Mouse (Mus musculus) liver, embryonic 15.5 days (tissue): ENCODE data around the gene Cpvl. TPM values are rescaled to one million over a fixed set of nuclear protein-coding genes. Genes with fewer than 3 reads are reported as not detected.

Source experiments
- ATAC-seq: fragments of 200-750 bp; cut with Nextera tagmentation; 2 replicates; pipeline ENCODE4 v1.8.0; 2017; ENCODE audit warnings: moderate number of reproducible peaks, mild to moderate bottlenecking, moderate library complexity; ENCODE audit not compliant: insufficient read depth
- H3K27ac ChIP-seq: fragments of 300-500 bp; sonication (generic); replicated peaks from 2 replicates; pipeline ENCODE4 v1.5.1; 2015; ENCODE audit warnings: mild to moderate bottlenecking, inconsistent platforms
- H3K27me3 ChIP-seq: fragments of 300-500 bp; sonication (generic); 2 replicates; pipeline ENCODE4 v1.6.1; 2015; ENCODE audit warnings: mild to moderate bottlenecking, inconsistent platforms
- H3K36me3 ChIP-seq: fragments of 300-500 bp; sonication (generic); replicated peaks from 2 replicates; pipeline ENCODE4 v1.6.1; 2015; ENCODE audit warnings: moderate library complexity, mild to moderate bottlenecking, inconsistent platforms
- H3K4me1 ChIP-seq: fragments of 300-500 bp; sonication (generic); replicated peaks from 2 replicates; pipeline ENCODE4 v1.6.1; 2015; ENCODE audit warnings: inconsistent platforms
- H3K4me2 ChIP-seq: fragments of 300-500 bp; sonication (generic); 2 replicates; pipeline ENCODE4 v1.6.1; 2015; ENCODE audit warnings: moderate library complexity, mild to moderate bottlenecking, inconsistent platforms
- H3K4me3 ChIP-seq: fragments of 300-500 bp; sonication (generic); replicated peaks from 2 replicates; pipeline ENCODE4 v1.5.1; 2015; ENCODE audit warnings: mild to moderate bottlenecking, inconsistent platforms
- H3K9ac ChIP-seq: fragments of 300-500 bp; sonication (generic); 2 replicates; pipeline ENCODE4 v1.6.1; 2015; ENCODE audit warnings: moderate library complexity, mild to moderate bottlenecking, inconsistent platforms
- H3K9me3 ChIP-seq: fragments of 300-500 bp; sonication (generic); replicated peaks from 2 replicates; pipeline ENCODE4 v1.6.1; 2016; ENCODE audit warnings: inconsistent platforms
- WGBS: fragments of 180-500 bp; shearing (Covaris S2); methylation state at CpG from one replicate; pipeline ENCODE4 v1.1.7; 2015; ENCODE audit warnings: mixed read lengths; ENCODE audit not compliant: insufficient replicate concordance; 5-methylcytosine and 5-hydroxymethylcytosine counted together
- polyA plus RNA-seq: library from polyadenylated mRNA; unstranded; fragments of >200 nt; fragmentation: Nextera tagmentation; extraction: Ambion mirVana; gene quantifications from 2 replicates; pipeline ENCODE4 v1.2.1, GENCODE M21; 2015

The Cpvl gene
- not detected in 2 replicates for polyA plus RNA-seq

DNA sequence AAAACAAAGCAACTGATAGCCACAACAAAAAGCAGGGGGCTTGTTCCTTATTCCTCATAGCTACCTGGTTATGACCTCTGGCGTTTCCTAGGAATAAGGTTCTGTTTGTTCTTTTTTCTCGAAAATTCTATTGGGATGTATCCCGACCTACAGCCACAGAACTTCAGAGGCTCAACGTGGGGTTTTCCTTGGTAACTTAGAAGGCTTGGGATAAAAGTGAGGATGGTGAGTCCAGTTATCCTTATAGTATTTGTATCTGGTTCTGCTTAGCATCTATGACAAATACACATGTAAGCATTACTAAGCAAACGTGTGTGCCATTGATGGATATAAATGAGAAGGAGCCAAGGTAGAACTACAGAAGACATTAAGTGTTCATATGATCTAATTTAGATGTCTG, at the start of gene Cpvl:
Gene Cpvl, minus strand, starts transcription at position 101 of the 400 bp plus-strand sequence.
- Histone ChIP-seq H3K9ac (no peak within 1 kb of the TSS), H3K4me3 (no peak within 1 kb of the TSS), H3K36me3 (no peaks in the 10 kb centered on the region), H3K27ac (no peak within 1 kb of the TSS), H3K4me1 (peaks cover 30% of the 10 kb centered on the region), H3K27me3 (no peaks in the 10 kb centered on the region; the same call in 1 of the 2 replicates), H3K9me3 (no peaks in the 10 kb centered on the region), H3K4me2 (no peak within 1 kb of the TSS)
- 74% methylated on average over 5 of the region's 5 CpGs for WGBS
- ATAC-seq, result no peak

DNA sequence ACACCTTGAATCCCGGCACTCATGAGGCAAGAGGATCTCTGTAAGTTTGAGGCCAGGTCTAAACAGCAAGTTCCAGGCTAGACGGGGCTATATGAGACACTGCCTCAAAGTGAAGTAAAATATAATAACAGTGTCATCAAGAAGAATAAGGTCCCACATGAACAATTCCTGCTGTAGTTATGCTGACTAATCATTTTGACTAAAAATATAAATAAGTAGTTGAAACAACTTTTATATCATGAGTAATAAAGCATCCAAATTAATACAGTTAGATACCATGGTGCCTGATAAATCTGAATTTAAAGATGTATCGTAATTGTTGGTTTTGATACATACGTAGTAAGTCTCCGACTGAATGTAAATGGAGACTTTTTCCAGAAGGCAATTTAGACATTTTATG, 45.4 kb upstream of the Cpvl start:
- no peak for ATAC-seq
- no peak overlapping the region for H3K4me3 ChIP-seq
- H3K4me1 ChIP-seq, result peaks cover 5% of the 10 kb centered on the region; the same call in 1 of the 2 replicates
- 69% methylated on average over 5 of the region's 5 CpGs for WGBS
- peaks cover 20% of the 10 kb centered on the region for H3K27me3 ChIP-seq
- no peaks in the 10 kb centered on the region for H3K36me3 ChIP-seq
- no peak overlapping the region for H3K4me2 ChIP-seq
- H3K27ac ChIP-seq, result no peak overlapping the region
- H3K9ac ChIP-seq, result no peak overlapping the region
- H3K9me3 ChIP-seq, result no peaks in the 10 kb centered on the region

DNA sequence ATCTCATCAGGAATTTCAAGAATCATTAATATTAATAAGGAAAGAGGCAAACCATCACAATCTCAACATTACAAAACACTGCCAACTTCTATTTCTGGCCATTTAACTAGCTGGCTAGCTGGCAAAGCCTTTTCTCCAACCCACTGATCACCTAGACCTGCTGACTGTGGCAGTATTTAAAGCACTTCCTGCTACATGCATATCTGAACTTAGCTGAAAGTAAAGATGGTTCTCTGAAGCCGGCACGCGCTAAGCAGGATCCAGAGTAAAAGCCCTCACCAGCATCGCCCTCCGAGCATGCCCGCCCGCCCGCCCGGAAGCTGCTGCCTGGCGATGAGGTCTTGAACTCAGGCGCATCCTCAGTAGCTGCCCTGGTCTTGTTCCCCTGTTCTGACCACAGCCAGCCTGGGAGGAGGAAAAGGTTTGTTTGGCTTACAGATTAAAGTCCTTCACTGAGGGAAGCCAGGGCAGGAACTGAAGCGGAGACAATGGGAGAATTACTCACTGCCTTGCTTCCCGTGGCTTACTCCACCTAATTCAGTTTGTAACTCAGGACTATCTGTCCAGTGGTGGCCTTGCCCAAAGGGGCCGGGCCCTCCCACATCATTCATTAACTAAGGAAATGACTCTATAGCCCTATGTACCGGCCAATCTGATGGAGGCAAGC, 42.8 kb upstream of the Cpvl start:
- H3K4me3 ChIP-seq, result no peak overlapping the region
- H3K4me1 ChIP-seq, result peaks cover 5% of the 10 kb centered on the region; the same call in 1 of the 2 replicates
- no peak for ATAC-seq
- H3K36me3 ChIP-seq, result no peaks in the 10 kb centered on the region
- 11% methylated on average over 15 of the region's 15 CpGs for WGBS
- H3K9me3 ChIP-seq, result no peaks in the 10 kb centered on the region
- no peak overlapping the region for H3K27ac ChIP-seq
- H3K9ac ChIP-seq, result no peak overlapping the region
- H3K27me3 ChIP-seq, result peaks cover 20% of the 10 kb centered on the region
- H3K4me2 ChIP-seq, result peak overlapping the region; percentile 32

DNA sequence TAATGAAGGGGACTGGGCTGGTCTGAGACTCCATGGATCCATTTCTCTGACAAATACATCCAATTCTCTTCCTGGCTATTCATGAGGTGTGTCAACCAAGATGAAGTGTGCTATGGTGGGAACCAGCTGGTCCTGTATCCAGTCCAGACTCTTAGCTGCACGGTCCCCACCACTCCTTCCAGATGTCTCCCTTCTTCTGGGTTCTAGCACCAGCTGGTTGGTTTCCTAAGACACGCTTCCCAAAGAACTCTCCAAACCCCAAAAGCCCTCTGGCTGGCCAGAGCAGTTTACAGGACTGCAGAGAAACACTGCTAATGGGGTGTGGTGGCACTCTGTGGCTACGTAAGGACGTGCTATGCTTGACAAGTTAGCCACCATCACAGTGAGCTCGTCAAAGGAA, 40.4 kb upstream of the Cpvl start:
- Histone ChIP-seq H3K36me3 (no peaks in the 10 kb centered on the region), H3K9ac (no peak overlapping the region), H3K4me3 (no peak overlapping the region), H3K27me3 (peaks cover 20% of the 10 kb centered on the region), H3K9me3 (no peaks in the 10 kb centered on the region), H3K4me2 (no peak overlapping the region), H3K27ac (no peak overlapping the region), H3K4me1 (peaks cover 5% of the 10 kb centered on the region; the same call in 1 of the 2 replicates)
- ATAC-seq, result no peak
- WGBS, result 52% methylated on average over 5 of the region's 5 CpGs

DNA sequence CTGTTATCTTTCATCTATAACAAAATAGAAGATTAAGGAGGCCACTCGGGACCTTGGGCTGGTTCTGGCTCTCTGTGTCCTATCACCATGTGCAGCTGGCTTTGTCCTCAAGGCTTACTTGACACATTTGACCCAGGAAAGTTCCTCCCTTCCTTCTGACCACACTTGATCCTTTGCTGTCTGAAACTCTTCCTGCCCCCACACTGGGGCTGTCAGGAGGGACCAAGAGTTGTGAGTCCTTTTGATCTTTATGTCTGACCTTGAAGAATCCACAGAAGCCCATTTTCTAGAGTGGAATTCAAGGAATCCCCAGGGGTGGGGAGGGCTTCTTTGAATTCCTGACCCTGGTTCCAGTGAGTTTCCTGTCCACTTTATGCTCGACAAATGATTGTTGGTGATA, 39.6 kb upstream of the Cpvl start:
- WGBS, result 25% methylated on average over 2 of the region's 2 CpGs
- ATAC-seq, result no peak
- H3K4me3 ChIP-seq, result no peak overlapping the region
- H3K9ac ChIP-seq, result no peak overlapping the region
- H3K27me3 ChIP-seq, result peaks cover 20% of the 10 kb centered on the region
- H3K4me1 ChIP-seq, result peaks cover 5% of the 10 kb centered on the region; the same call in 1 of the 2 replicates
- H3K9me3 ChIP-seq, result no peaks in the 10 kb centered on the region
- H3K36me3 ChIP-seq, result no peaks in the 10 kb centered on the region
- H3K27ac ChIP-seq, result no peak overlapping the region
- no peak overlapping the region for H3K4me2 ChIP-seq

DNA sequence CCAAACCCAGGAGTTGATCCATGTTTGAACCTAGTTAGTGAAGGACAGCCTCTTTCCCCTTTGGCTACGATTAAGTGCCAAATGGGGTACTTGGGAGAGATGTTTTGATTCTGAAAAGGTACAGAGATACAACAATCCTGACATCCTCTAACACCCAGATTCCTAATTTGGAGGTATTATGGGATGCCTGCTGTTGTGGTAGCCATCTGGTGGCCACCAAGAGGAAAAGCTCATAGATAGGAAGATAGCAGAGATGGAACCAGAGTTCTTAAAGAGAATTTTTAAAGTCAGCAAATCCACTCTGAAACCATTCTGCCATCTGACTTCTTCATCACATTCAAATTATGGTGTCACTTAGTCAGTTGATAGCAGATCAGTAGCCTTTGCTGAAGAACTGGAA, 33.7 kb upstream of the Cpvl start:
- WGBS, result 68% methylated on average over 1 of the region's 1 CpGs
- Histone ChIP-seq H3K27ac (no peak overlapping the region), H3K9me3 (no peaks in the 10 kb centered on the region), H3K27me3 (no peaks in the 10 kb centered on the region), H3K4me2 (no peak overlapping the region), H3K9ac (no peak overlapping the region), H3K4me1 (no peaks in the 10 kb centered on the region), H3K4me3 (no peak overlapping the region), H3K36me3 (no peaks in the 10 kb centered on the region)
- no peak for ATAC-seq

DNA sequence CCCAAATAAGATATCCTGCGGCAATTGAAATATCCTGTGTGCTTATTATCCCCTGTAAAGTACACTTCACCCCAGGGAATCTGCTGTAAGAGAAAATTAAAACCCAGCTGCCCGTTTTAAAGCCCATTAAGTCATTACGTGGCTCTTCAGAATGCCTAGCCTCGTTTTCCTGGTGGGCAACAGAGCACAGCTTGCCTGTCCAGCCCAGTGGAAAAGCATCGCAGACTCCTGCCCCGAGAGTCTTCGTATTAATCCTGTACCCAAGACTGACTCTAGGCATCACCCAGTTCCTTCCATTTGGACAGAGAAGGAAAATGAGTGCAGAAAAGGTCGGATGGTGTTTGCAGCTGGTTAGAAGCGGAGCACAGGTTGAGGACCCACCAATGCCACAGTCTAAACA, 31.9 kb upstream of the Cpvl start:
- Histone ChIP-seq H3K4me2 (no peak overlapping the region), H3K36me3 (no peaks in the 10 kb centered on the region), H3K4me1 (no peaks in the 10 kb centered on the region), H3K27ac (no peak overlapping the region), H3K27me3 (no peaks in the 10 kb centered on the region), H3K9me3 (no peaks in the 10 kb centered on the region), H3K4me3 (no peak overlapping the region), H3K9ac (no peak overlapping the region)
- 65% methylated on average over 9 of the region's 9 CpGs for WGBS
- no peak for ATAC-seq

DNA sequence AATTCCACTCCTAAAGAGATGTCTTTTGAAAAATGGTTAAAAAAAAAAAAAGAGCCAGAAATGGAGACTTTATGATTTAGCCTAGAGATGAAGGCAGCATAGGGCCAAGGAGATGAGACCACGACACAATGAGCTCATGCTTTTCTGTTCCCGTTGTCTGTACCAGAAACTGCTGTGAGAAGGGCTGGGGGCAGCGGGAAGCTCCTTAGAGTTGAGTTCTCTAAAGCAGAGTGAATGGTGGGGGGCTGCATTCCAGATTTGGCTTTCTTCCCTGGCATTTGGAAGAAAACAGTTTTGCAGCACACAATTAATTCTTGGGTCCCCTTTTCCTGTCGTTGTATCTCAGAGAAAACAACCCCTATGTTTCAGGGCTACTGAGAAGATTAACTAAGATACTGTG, 30.8 kb upstream of the Cpvl start:
- Histone ChIP-seq H3K9ac (no peak overlapping the region), H3K4me1 (0 out of 2 replicates have a peak, but pooled peaks cover 6% of the 10 kb centered on the region), H3K36me3 (no peaks in the 10 kb centered on the region), H3K4me3 (no peak overlapping the region), H3K9me3 (no peaks in the 10 kb centered on the region), H3K27me3 (no peaks in the 10 kb centered on the region), H3K4me2 (no peak overlapping the region), H3K27ac (no peak overlapping the region)
- WGBS, result 56% methylated on average over 4 of the region's 4 CpGs
- ATAC-seq, result no peak

DNA sequence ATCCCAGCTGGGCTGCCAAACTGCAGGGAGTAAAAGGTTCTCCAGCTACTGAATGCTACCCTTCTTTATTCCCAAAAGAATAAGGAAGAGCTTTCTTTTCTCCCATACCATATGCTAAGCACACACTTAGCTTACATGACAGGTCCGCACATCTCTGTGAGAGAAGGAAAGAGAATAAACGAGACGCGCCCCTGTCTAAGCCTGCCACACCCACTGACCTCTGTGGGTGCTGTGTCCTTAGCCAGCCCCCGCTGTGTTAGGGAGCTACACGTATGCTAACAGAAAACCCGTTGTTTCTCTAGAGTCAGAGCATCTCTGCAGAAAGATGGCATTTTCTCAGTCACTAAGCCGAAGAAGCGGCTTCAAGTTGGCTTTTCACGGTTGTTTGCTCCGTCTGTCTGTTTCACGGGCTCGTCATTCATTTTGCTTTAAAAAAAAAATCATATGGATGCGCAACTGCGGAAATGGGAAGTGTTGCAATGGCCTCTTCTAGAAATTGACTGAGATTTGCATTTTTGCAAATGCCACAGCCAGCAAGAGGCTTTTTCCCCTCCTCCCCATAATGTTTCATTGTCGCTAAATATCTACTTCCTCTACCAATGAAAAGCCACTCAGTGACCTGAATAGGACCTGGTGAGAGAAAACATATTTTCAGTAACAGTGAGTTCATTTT, 30.1 kb upstream of the Cpvl start:
- no peaks in the 10 kb centered on the region for H3K36me3 ChIP-seq
- H3K27ac ChIP-seq, result no peak overlapping the region
- no peak overlapping the region for H3K4me2 ChIP-seq
- 0 out of 2 replicates have a peak, but pooled peaks cover 6% of the 10 kb centered on the region for H3K4me1 ChIP-seq
- no peaks in the 10 kb centered on the region for H3K27me3 ChIP-seq
- no peak for ATAC-seq
- H3K9me3 ChIP-seq, result no peaks in the 10 kb centered on the region
- no peak overlapping the region for H3K9ac ChIP-seq
- no peak overlapping the region for H3K4me3 ChIP-seq
- 69% methylated on average over 16 of the region's 16 CpGs for WGBS

DNA sequence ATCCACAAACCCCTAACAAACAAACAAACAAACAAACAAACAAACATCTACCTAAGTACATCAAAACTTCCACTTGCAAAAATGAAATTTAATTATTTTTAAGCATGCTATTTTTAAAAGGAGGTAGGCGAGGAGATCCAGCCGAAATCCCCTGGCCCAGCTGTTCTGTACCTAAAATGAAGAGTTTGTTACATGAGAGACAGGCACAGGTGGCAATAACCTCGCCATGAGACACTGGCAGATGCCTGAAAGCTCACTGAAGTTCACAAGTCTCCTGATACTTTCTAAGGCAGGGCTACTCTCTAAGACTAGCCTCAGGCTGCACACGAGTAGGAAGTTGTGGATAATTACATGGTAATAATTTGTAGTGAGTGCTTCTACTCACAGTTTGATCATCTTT, 26.8 kb upstream of the Cpvl start:
- no peak overlapping the region for H3K4me3 ChIP-seq
- no peak overlapping the region for H3K9ac ChIP-seq
- WGBS, result 55% methylated on average over 4 of the region's 4 CpGs
- no peaks in the 10 kb centered on the region for H3K9me3 ChIP-seq
- no peaks in the 10 kb centered on the region for H3K36me3 ChIP-seq
- H3K4me2 ChIP-seq, result no peak overlapping the region
- H3K27me3 ChIP-seq, result no peaks in the 10 kb centered on the region
- no peak overlapping the region for H3K27ac ChIP-seq
- H3K4me1 ChIP-seq, result 0 out of 2 replicates have a peak, but pooled peaks cover 6% of the 10 kb centered on the region
- ATAC-seq, result no peak

DNA sequence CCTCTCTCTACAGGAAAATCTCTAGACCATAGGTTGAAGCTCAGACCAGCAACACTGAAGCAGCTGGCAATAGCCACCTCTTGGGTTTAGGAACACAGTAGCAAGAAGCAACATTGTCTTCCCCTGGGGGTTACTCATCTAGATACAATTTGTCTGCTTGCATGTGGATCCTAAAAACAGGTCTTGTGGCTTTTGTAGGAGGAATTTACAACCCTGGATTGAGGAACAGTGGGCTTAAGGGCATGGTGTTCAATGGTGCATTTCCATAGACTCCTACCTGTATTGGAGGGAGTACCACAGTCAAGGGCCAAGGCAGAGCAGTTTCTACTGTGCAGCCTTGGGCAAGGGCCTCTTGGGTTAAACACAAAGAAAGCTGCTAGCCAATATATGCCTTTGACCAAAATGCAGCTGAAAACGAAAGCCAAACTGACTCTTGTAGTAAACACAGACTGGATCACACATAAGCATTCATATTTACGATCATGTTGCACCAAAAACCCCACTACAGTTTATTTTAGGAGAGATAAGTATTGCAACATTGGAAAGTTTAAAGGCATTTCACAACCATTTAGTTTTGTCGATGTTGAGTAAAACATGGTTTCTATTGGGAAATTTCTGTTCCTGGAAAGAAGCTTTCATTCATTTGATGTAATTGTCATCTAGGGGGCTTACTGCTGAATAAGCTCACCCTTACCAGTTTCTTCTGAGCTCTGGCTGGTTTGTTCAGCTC, 17.9 kb upstream of the Cpvl start:
- no peak for ATAC-seq
- H3K9me3 ChIP-seq, result no peaks in the 10 kb centered on the region
- no peak overlapping the region for H3K9ac ChIP-seq
- no peaks in the 10 kb centered on the region for H3K36me3 ChIP-seq
- H3K27me3 ChIP-seq, result no peaks in the 10 kb centered on the region
- no peak overlapping the region for H3K4me3 ChIP-seq
- H3K4me2 ChIP-seq, result no peak overlapping the region
- peaks cover 5% of the 10 kb centered on the region; the same call in 1 of the 2 replicates for H3K4me1 ChIP-seq
- H3K27ac ChIP-seq, result no peak overlapping the region
- WGBS, result 55% methylated on average over 3 of the region's 3 CpGs
